Mouse (Mus musculus) small intestine, adult 2 months (tissue): ENCODE data around the gene Gm37240.

Experiments
- CTCF ChIP-seq: fragments of 200-500 bp; IDR thresholded peaks from 2 replicates; pipeline ENCODE4 v1.5.1; 2012; ENCODE audit warnings: low read depth, mild to moderate bottlenecking, control low read depth, inconsistent platforms, low read length, moderate library complexity, mixed read lengths; ENCODE audit not compliant: insufficient replicate concordance, insufficient read length; ENCODE audit errors: extremely low read depth
- POLR2A ChIP-seq: fragments of 200-500 bp; IDR thresholded peaks from 2 replicates; pipeline ENCODE4 v1.6.1; 2012; ENCODE audit warnings: low read depth, mild to moderate bottlenecking, control low read depth, inconsistent platforms, low read length, moderate library complexity

DNA sequence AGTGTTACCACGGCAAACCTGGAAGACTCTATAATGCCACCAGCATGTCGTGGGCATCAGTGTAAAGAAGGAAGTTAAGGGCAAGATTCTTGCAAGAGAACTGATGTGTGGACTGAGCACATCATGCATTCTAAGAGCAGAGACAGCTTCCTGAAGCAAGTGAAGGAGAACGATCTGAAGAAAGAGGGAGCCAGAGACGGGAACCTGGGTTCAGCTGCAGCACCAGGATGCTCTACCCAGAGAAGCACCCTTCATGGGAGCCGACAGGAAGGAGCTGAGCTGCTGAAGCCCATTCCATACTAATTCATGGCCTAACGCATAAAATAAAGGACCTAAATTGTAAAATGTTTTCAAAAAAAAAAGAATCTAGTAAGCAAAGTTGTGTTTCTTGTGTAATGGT, 27.5 kb upstream of the Gm37240 start:
- no peak for TF ChIP-seq CTCF
- TF ChIP-seq POLR2A = no peak
